Comparison of ENCODE assay signal across 8 mouse cellular contexts in the genomic region with DNA sequence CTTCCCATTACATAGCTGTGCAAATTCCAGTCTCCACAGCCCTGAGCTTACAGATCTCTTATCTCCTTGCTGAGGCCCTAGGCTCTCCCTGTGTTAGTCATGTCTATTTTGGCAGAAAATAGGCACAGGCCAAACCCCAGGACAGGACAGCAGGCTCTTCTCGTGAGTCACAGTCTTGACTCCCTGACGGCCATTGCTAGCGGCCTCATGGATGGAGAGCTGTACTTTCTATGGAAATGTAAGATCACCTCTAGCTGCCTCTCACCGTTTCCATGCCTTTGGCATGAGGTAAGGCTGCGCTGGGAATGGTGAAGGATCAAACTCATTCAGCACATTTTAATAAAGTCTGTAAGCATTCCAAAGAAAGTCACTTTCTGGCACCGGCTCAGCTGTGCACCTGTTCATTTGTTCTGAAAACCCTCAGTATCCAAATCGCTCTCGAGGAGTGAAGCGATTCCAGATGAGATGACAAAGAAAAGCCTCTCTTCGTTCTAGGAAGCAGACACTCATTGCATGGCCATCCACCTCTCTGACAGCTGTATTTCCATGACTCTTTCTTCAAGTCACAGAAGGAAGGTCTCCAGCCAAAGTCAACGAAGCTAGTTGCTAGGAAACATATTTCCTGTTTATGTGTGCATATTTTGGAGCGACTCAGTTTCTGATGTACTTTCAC.
A peak's percentile ranks its signal among the peaks of the same experiment; 100 is the strongest.
DNase-seq lines count a peak whose midpoint lies in the region; ATAC-seq and TF ChIP-seq lines count a peak whose summit lies in the region.

No protein-coding gene starts in this region.

- H3K9me3 ChIP-seq in heart, embryonic 11.5 days (replicated peaks; ENCODE audit: control insufficient read depth, low read length): no peaks in the 10 kb centered on the region

- peak in 1 of 2 experiments; percentile 79 for DNase-seq in spleen, adult 2 months (ENCODE audit: low read depth in 1 of 2, low spot score in 2 of 2)
- DNase-seq in spleen, adult 18-20 months: no peak
- peak; percentile 56 for DNase-seq in kidney, postnatal 14 days
- DNase-seq in right cerebral cortex, postnatal 36 days (ENCODE audit: low spot score in 2 of 2): no peak
- no peak for DNase-seq in embryo, embryonic 10 days (ENCODE audit: low spot score)

- ATAC-seq in heart, embryonic 11.5 days (replicated peaks; ENCODE audit: insufficient number of reproducible peaks, low FRiP score, low TSS enrichment): no peak

- WGBS in spleen, adult 2 months: 54% methylated on average over 12 of the region's 12 CpGs
- WGBS in heart, embryonic 11.5 days (ENCODE audit: insufficient replicate concordance): 59% methylated on average over 12 of the region's 12 CpGs
- 43% methylated on average over 12 of the region's 12 CpGs for WGBS in small intestine, adult 2 months

- no peak overlapping the region for H3K4me3 ChIP-seq in spleen, adult 2 months (ENCODE audit: extremely low read depth, insufficient read depth, insufficient read length)
- peak overlapping the region; percentile 12 for H3K4me3 ChIP-seq in brown adipose tissue, adult 24 weeks (ENCODE audit: insufficient read depth, low read depth, low read length)
- H3K4me3 ChIP-seq in heart, embryonic 11.5 days (ENCODE audit: low read depth, low read length): no peak overlapping the region
- H3K4me3 ChIP-seq in small intestine, adult 2 months (ENCODE audit: low read depth, low read length): no peak overlapping the region

- no peaks in the 10 kb centered on the region for H3K27me3 ChIP-seq in spleen, adult 2 months (ENCODE audit: control insufficient read depth, insufficient read depth, low read length)
- no peaks in the 10 kb centered on the region for H3K27me3 ChIP-seq in heart, embryonic 11.5 days (ENCODE audit: control insufficient read depth, insufficient read depth, low read length)
- H3K27me3 ChIP-seq in small intestine, adult 2 months (ENCODE audit: control insufficient read depth, insufficient read depth, low read length): no peaks in the 10 kb centered on the region

- TF ChIP-seq POLR2A in spleen, adult 2 months (IDR thresholded peaks at IDR 0.05; ENCODE audit: low read depth, low read length): no peak
- no peak for TF ChIP-seq POLR2A in small intestine, adult 2 months (IDR thresholded peaks at IDR 0.05; ENCODE audit: low read depth, low read length)

- peaks cover 20% of the 10 kb centered on the region for H3K4me1 ChIP-seq in spleen, adult 2 months (ENCODE audit: control insufficient read depth, insufficient read depth, insufficient read length)
- peaks cover 19% of the 10 kb centered on the region for H3K4me1 ChIP-seq in brown adipose tissue, adult 24 weeks (ENCODE audit: control insufficient read depth, insufficient read depth, insufficient read length, low read length)
- H3K4me1 ChIP-seq in heart, embryonic 11.5 days (ENCODE audit: control insufficient read depth, insufficient read depth, low read length): peaks cover 24% of the 10 kb centered on the region
- peaks cover 22% of the 10 kb centered on the region for H3K4me1 ChIP-seq in small intestine, adult 2 months (ENCODE audit: control insufficient read depth, insufficient read depth, insufficient read length, low read length)

- peak overlapping the region; percentile 27 for H3K4me2 ChIP-seq in heart, embryonic 11.5 days

- H3K27ac ChIP-seq in spleen, adult 2 months (ENCODE audit: insufficient read depth, low read length): peak overlapping the region; percentile 58
- peak overlapping the region; percentile 80 for H3K27ac ChIP-seq in brown adipose tissue, adult 24 weeks (replicated peaks; ENCODE audit: low read depth, low read length)
- H3K27ac ChIP-seq in heart, embryonic 11.5 days (ENCODE audit: low read depth, low read length): peak overlapping the region; percentile 73
- H3K27ac ChIP-seq in small intestine, adult 2 months (ENCODE audit: insufficient read depth, low read depth, low read length): peak overlapping the region; percentile 38

- H3K36me3 ChIP-seq in spleen, adult 2 months (ENCODE audit: control insufficient read depth, insufficient read depth, low read length): no peaks in the 10 kb centered on the region
- no peaks in the 10 kb centered on the region for H3K36me3 ChIP-seq in heart, embryonic 11.5 days (ENCODE audit: control insufficient read depth, insufficient read depth, low read length)
- H3K36me3 ChIP-seq in small intestine, adult 2 months (ENCODE audit: control insufficient read depth, insufficient read depth, low read length): no peaks in the 10 kb centered on the region

- H3K9ac ChIP-seq in heart, embryonic 11.5 days (ENCODE audit: low read depth, low read length): 0 out of 2 replicates have a peak overlapping the region, but pooled peaks have one; percentile 43

- TF ChIP-seq CTCF in spleen, adult 2 months (IDR thresholded peaks at IDR 0.05; ENCODE audit: extremely low read depth, insufficient read depth, insufficient read length, insufficient replicate concordance): no peak
- no peak for TF ChIP-seq CTCF in small intestine, adult 2 months (IDR thresholded peaks at IDR 0.05; ENCODE audit: extremely low read depth, insufficient read length, insufficient replicate concordance, low read depth, low read length)
